Mouse (Mus musculus) kidney, postnatal 10 days (tissue): ENCODE results near the gene Nhlrc2.
A peak's percentile ranks its signal among the peaks of the same experiment; 100 is the strongest.
"Not testable (repeated sequence)": the region's sequence is repeated elsewhere in the genome, so short reads cannot be mapped to it uniquely, and the experiment has no call there.

Source experiments
- DNase-seq: peaks from one replicate; pipeline ENCODE4 v3.0.0; 2021; ENCODE audit warnings: mixed read lengths

Nhlrc2 gene

GRCm38 (mm10) chr19:56548230-56549032, at the start of gene Nhlrc2:
Gene Nhlrc2 (plus strand): TSS chr19:56548261.
- DNase-seq, result peak; percentile 94

DNA sequence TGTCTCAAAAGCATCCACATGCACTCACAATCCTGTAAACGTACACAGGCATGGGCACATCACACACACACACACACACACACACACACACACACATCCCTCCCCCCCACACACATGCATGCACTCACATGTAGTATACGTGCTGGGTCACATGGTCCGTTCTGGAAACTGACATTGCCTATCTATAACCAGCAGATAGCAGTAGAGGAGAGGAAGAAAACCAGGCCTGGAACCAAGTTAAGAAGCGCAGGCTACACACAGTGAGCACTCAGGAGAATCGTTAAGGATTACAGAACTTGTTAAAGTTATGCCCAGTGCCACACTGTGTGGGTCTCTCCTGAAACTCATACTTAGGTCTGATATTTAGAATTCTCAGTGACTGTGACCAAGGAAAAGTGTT, 45.0 kb upstream of the Nhlrc2 start:
- DNase-seq, result not testable (repeated sequence)

DNA sequence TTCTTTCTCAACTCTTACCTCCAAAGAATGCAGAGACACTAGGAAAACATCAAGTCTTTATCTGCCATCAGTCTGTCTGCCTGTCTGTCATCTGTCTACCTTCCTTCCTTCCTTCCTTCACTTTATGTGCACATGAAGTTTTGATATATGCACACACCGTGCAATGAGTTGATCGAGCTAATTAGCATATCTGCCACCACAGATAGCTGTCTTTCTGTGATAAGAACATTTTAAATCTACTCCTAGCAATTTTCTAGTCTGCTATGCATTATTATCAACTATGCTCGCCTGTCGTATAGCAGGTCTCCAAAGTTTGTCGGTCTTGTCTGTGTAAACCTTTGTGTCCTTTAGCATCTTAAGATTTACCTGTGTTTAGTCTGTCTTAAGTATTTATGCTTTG, 44.5 kb upstream of the Nhlrc2 start:
- not testable (repeated sequence) for DNase-seq

DNA sequence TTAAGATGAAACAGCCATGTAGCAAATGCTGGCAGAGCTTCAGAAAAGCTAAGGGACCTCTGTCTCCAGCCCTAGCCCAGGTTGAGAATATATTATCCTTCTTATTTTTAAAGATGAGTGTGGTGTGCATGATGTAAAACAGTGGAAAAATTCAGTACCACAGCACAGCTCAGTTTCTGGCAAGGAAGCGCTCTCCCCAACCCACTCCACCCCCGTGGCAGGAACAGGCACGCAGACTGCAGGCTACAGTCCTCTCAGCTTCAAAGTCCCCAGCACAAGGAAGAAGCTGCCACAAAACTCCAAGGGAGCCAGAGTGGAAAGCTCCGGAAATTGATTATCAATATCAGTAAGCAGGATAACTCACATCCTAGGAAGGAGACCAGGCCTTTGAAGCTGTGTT, 36.9 kb upstream of the Nhlrc2 start:
- not testable (repeated sequence) for DNase-seq

DNA sequence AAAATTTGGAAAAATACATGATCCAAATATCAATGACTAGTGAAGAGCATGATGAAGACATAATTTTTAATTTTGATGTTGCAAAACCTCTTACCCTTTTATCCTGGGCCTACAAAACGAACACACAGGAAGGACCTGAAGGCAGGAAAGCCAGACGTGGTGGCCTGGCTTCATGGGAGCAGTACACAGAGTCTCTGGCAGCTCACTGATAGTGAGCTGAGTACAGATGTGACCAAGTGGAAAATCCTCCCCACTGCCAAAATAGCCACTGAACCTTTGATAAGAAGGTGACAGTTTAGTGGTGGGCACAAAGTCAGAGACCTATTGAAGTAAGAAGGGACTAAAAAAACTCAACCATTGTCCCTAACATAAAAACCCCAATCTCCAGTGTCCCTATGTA, 34.5 kb upstream of the Nhlrc2 start:
- not testable (repeated sequence) for DNase-seq

GRCm38 (mm10) chr19:56519408-56519807, 28.7 kb upstream of the Nhlrc2 start:
- not testable (repeated sequence) for DNase-seq

DNA sequence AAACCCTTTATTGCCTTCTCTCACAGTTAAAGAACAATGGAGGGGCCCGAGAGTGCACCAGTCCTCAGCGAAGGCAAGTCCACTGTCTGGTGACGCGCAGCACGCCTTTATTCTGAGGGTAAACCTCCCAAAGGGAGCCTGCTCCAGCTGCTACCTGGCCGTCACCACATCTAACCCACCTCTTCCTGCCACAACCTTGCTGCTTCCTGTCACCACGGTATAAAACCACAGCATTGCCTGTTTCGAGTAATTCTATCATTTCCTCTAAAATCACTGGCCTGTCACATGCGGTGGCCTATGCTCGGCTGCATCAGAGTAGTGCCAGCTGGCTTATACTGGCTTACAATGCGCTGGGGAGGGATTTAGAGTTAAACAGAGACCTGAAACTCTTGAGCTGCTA, 17.5 kb upstream of the Nhlrc2 start:
- DNase-seq, result not testable (repeated sequence)

- DNase-seq, result no peak
These were observed 16.8 kb upstream of the Nhlrc2 start for GRCm38 (mm10) chr19:56531251-56531650.

GRCm38 (mm10) chr19:56533291-56534071, 14.6 kb upstream of the Nhlrc2 start:
- DNase-seq, result no peak

- DNase-seq, result no peak
These were observed 13.7 kb upstream of the Nhlrc2 start for GRCm38 (mm10) chr19:56534337-56534736.

GRCm38 (mm10) chr19:56535064-56535463, 13.0 kb upstream of the Nhlrc2 start:
- no peak for DNase-seq

DNA sequence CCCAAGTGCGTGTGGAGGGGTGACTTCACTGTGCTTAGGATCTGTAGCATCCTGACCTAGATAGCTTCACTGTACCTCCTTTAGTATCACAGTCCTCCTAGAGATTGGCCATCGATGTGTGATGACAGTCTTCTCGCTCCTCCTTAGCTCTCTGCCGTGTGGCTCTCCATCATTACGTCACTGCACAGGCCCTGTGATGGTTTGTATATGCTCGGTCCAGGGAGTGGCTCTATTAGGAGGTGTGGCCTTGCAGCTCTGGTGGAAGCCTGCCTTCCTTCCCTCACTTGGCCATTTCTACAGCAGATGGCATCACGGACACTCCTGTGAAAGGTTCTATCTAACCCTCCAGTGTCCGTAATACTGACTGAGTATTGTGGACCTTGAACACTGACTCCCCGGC, 12.3 kb upstream of the Nhlrc2 start:
- DNase-seq, result no peak

DNA sequence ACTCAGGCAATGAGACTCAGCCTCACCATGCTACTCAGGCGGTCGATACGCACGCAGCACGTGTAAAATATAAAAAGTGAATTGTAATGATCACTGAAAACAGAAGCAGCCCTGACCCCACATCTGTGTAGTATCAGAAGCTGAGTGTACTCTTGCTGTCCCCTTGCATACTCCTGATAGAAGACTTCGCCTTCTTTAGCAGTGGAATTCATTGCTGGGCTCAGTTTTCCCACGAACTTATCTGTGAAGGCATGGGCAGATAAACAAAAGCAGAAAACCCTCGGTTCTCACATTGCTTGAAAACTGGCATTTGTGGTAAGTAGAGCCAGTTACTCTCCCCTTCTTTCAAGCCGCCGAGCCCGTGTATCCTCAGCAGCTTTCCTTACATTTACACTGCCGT, 4.7 kb upstream of the Nhlrc2 start:
- no peak for DNase-seq

GRCm38 (mm10) chr19:56544681-56545388, 3.2 kb upstream of the Nhlrc2 start:
- DNase-seq, result peak; percentile 24

- no peak for DNase-seq
These were observed 2.0 kb upstream of the Nhlrc2 start for GRCm38 (mm10) chr19:56546031-56546430.

GRCm38 (mm10) chr19:56547456-56548229, 418 bp upstream of the Nhlrc2 start, which contains the start of gene Dclre1a:
Gene Dclre1a (minus strand): TSS chr19:56548222.
- peak; percentile 83 for DNase-seq

GRCm38 (mm10) chr19:56549033-56549680, 1.1 kb downstream of the Nhlrc2 start:
- DNase-seq, result no peak

GRCm38 (mm10) chr19:56553177-56553576, 5.1 kb downstream of the Nhlrc2 start:
- DNase-seq, result no peak

DNA sequence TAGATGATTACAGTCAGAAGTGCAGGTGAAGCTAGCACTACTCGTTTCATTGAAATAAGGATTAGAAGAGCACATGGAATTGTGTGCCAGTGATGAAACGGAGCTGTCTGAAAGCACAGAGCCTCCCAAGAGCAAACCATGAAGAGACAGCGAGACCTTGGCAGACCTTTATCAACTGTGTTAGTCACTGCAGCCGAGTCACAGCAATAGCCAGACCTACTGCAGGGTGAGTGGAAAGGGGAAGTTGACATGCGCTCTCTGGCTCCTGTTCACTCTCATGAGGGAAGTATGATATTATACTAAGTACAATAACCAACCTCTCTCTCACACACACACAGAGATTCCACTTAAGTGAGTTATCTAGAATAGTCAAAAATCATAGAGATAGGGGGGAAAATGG, 7.9 kb downstream of the Nhlrc2 start:
- DNase-seq, result no peak

GRCm38 (mm10) chr19:56562433-56563138, 14.5 kb downstream of the Nhlrc2 start:
- no peak for DNase-seq

DNA sequence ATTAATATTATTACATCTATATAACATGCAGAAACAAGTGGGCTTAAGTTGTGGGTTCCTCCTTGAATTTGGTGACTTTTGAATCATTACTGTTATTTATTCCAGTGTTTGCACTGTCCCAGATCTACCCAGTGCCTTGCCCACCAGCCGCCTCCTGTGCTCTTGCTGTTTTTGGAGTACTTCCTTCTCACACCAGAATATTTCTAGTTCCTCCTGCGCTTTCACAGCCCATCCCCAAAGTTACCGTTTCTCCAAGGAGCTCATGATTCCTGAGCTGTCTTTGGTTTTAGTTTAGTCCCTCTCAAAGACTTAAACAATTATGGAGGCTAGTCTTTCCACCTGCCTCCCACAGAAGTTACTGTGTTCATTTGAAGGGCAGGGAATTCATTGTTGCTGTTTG, 15.4 kb downstream of the Nhlrc2 start:
- DNase-seq, result no peak
